Mouse (Mus musculus) heart, postnatal 0 days (tissue): ENCODE results near the gene Adprm. TPM values are rescaled to one million over a fixed set of nuclear protein-coding genes. Genes with fewer than 3 reads are reported as not detected.

Experiments
- ATAC-seq: fragments of 200-750 bp; cut with Nextera tagmentation; 2 replicates; pipeline ENCODE4 v1.8.0; 2017; ENCODE audit warnings: low read depth, moderate number of reproducible peaks, moderate library complexity; ENCODE audit not compliant: insufficient read depth
- DNase-seq: peaks from one replicate; pipeline ENCODE4 v3.0.0-alpha.2; 2016; ENCODE audit warnings: low spot score
- H3K27ac ChIP-seq: fragments of 300-500 bp; sonication (generic); 2 replicates; pipeline ENCODE4 v1.5.1; 2014; ENCODE audit warnings: low read depth, mild to moderate bottlenecking
- H3K27me3 ChIP-seq: fragments of 300-500 bp; sonication (generic); 2 replicates; pipeline ENCODE4 v1.6.1; 2014; ENCODE audit warnings: low read length, mixed read lengths; ENCODE audit not compliant: control insufficient read depth, insufficient read depth
- H3K36me3 ChIP-seq: fragments of 300-500 bp; sonication (generic); replicated peaks from 2 replicates; pipeline ENCODE4 v1.6.1; 2014; ENCODE audit warnings: low read length, mixed read lengths; ENCODE audit not compliant: control insufficient read depth, insufficient read depth
- H3K4me1 ChIP-seq: fragments of 300-500 bp; sonication (generic); 2 replicates; pipeline ENCODE4 v1.6.1; 2014; ENCODE audit warnings: antibody characterized with exemption; ENCODE audit not compliant: control insufficient read depth, insufficient read depth
- H3K4me2 ChIP-seq: fragments of 300-500 bp; sonication (generic); 2 replicates; pipeline ENCODE4 v1.6.1; 2014; ENCODE audit warnings: low read depth, mild to moderate bottlenecking, low read length, moderate library complexity
- H3K4me3 ChIP-seq: fragments of 300-500 bp; sonication (generic); 2 replicates; pipeline ENCODE4 v1.5.1; 2014; ENCODE audit warnings: low read depth, low read length
- H3K9ac ChIP-seq: fragments of 300-500 bp; sonication (generic); replicated peaks from 2 replicates; pipeline ENCODE4 v1.6.1; 2014; ENCODE audit warnings: low read depth, low read length, mixed read lengths
- H3K9me3 ChIP-seq: fragments of 300-500 bp; sonication (generic); replicated peaks from 2 replicates; pipeline ENCODE4 v1.6.1; 2016; ENCODE audit warnings: low read length; ENCODE audit not compliant: control insufficient read depth
- CTCF ChIP-seq: IDR thresholded peaks from 2 replicates; pipeline ENCODE4 v1.5.1; 2016; ENCODE audit warnings: antibody characterized with exemption, control low read depth, low read depth
- EP300 ChIP-seq: IDR thresholded peaks from 2 replicates; pipeline ENCODE4 v1.6.1; 2016; ENCODE audit warnings: antibody characterized with exemption, low read depth
- WGBS: fragments of 180-500 bp; shearing (Covaris S2); extraction: QIAGEN DNeasy Blood & Tissue Kit; methylation state at CpG from one replicate; pipeline ENCODE4 v1.1.7; 2014; 5-methylcytosine and 5-hydroxymethylcytosine counted together
- polyA plus RNA-seq: library from polyadenylated mRNA; unstranded; fragments of >200 nt; fragmentation: Nextera tagmentation; extraction: Ambion mirVana; gene quantifications from 2 replicates; pipeline ENCODE4 v1.2.1, GENCODE M21; 2015
- total RNA-seq: library from RNA; depleted of rRNA; stranded (reverse); fragments of >200 nt; gene quantifications from 2 replicates; pipeline ENCODE4 v1.2.3, GENCODE M21; 2014; ENCODE audit warnings: low replicate concordance

Adprm gene
- total and polyA plus RNA-seq, 2 experiments from 2014 or later = 4.2 to 15.9 TPM

GRCm38 (mm10) chr11:67075036-67075435, 22.6 kb upstream of the Adprm start:
- WGBS = 31% methylated on average over 3 of the region's 3 CpGs
- TF ChIP-seq CTCF (no peak), EP300 (no peak)
- Histone ChIP-seq H3K27ac (no peak overlapping the region), H3K9me3 (no peaks in the 10 kb centered on the region), H3K4me1 (no peaks in the 10 kb centered on the region), H3K4me3 (no peak overlapping the region), H3K36me3 (no peaks in the 10 kb centered on the region), H3K4me2 (no peak overlapping the region), H3K27me3 (no peaks in the 10 kb centered on the region), H3K9ac (no peak overlapping the region)
- ATAC-seq = no peak
- DNase-seq = no peak

DNA sequence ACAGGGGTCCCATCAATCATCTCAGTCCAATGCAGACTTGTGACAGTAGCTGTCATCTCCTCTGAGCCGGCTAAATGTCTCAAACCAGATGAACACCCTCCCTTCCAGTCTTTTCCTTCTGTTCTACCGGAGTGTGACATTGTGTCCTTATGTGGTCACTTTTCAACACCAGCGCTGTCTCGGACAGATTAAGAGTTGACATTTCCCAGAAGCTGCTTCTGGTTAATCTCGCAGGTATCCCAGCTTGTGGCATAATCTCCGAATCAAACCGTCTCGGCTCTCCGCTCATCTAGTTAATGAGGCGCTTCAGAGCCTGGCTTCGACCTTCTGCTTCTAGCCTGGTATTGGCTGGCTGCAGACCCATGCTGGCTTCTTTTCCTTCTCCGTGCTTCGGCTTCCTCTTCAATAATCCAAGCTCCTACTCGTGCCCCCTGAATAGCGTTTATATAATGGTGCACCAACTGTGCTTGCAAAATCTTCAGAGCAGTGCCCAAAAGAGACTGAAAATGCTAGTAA, 20.3 kb upstream of the Adprm start:
- Histone ChIP-seq H3K36me3 (no peaks in the 10 kb centered on the region), H3K4me1 (no peaks in the 10 kb centered on the region), H3K4me2 (no peak overlapping the region), H3K27me3 (no peaks in the 10 kb centered on the region), H3K4me3 (no peak overlapping the region), H3K9ac (no peak overlapping the region), H3K9me3 (no peaks in the 10 kb centered on the region), H3K27ac (no peak overlapping the region)
- 42% methylated on average over 15 of the region's 15 CpGs for WGBS
- no peak for ATAC-seq
- TF ChIP-seq CTCF (no peak), EP300 (no peak)
- DNase-seq = no peak

DNA sequence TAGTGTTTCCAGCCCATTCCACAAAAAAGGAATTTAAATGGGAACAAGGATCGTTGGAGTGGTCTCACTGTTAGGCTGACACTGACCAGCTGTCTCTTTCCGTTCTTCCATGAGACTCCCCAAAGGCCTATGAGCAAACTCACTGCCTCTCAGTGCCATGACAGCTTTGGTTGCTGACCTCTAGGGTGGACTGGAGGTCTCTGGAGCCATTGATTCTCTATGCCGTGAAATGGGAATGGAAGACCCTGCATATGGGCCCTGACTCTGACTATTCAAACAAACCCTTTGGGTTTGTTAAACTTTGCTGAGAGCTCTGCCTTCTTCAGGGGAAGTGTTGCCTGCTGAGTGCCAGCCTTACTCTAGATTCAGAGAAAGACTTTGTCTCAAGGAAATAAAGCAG, 15.3 kb upstream of the Adprm start:
- DNase-seq = no peak
- Histone ChIP-seq H3K27me3 (no peaks in the 10 kb centered on the region), H3K4me3 (no peak overlapping the region), H3K4me1 (no peaks in the 10 kb centered on the region), H3K27ac (no peak overlapping the region), H3K36me3 (peaks cover 36% of the 10 kb centered on the region), H3K4me2 (no peak overlapping the region), H3K9ac (no peak overlapping the region), H3K9me3 (no peaks in the 10 kb centered on the region)
- TF ChIP-seq EP300 (no peak), CTCF (no peak)
- ATAC-seq = no peak
- 89% methylated on average over 3 of the region's 3 CpGs for WGBS

- Histone ChIP-seq H3K27me3 (no peaks in the 10 kb centered on the region), H3K9me3 (no peaks in the 10 kb centered on the region), H3K4me2 (no peak overlapping the region), H3K27ac (no peak overlapping the region), H3K4me1 (no peaks in the 10 kb centered on the region), H3K4me3 (no peak overlapping the region), H3K36me3 (peaks cover 79% of the 10 kb centered on the region), H3K9ac (no peak overlapping the region)
- TF ChIP-seq CTCF (no peak), EP300 (no peak)
- ATAC-seq (no peak), DNase-seq (no peak)
- 64% methylated on average over 3 of the region's 3 CpGs for WGBS
Measured at GRCm38 (mm10) chr11:67062726-67063125, 10.3 kb upstream of the Adprm start.

- H3K9me3 ChIP-seq = no peaks in the 10 kb centered on the region
- peaks cover 86% of the 10 kb centered on the region for H3K36me3 ChIP-seq
- H3K27me3 ChIP-seq = no peaks in the 10 kb centered on the region
- H3K4me3 ChIP-seq = no peak overlapping the region
- DNase-seq (no peak), ATAC-seq (no peak)
- no peak overlapping the region for H3K4me2 ChIP-seq
- no peak overlapping the region for H3K27ac ChIP-seq
- H3K9ac ChIP-seq = no peak overlapping the region
- 86% methylated on average over 2 of the region's 2 CpGs for WGBS
- TF ChIP-seq CTCF = no peak
- TF ChIP-seq EP300 = no peak
- H3K4me1 ChIP-seq = no peaks in the 10 kb centered on the region
Measured at GRCm38 (mm10) chr11:67061311-67061710, 8.9 kb upstream of the Adprm start.

- no peak for ATAC-seq
- TF ChIP-seq EP300 = no peak
- no peak for TF ChIP-seq CTCF
Measured at GRCm38 (mm10) chr11:67054754-67055365, 2.5 kb upstream of the Adprm start.

More at GRCm38 (mm10) chr11:67054754-67055365, 2.5 kb upstream of the Adprm start:
- Histone ChIP-seq H3K9me3 (no peaks in the 10 kb centered on the region), H3K4me1 (peaks cover 8% of the 10 kb centered on the region; the same call in 1 of the 2 replicates), H3K9ac (no peak overlapping the region), H3K4me3 (no peak overlapping the region), H3K27me3 (no peaks in the 10 kb centered on the region), H3K27ac (no peak overlapping the region), H3K4me2 (no peak overlapping the region), H3K36me3 (peaks cover 46% of the 10 kb centered on the region)
- WGBS = 88% methylated on average over 8 of the region's 8 CpGs
- no peak for DNase-seq
